Mouse (Mus musculus) macrophage (primary cell): Measurements from ENCODE around the gene Pon3. TPM values are rescaled to one million over a fixed set of nuclear protein-coding genes. Genes with fewer than 3 reads are reported as not detected.
"Not testable (repeated sequence)": the region's sequence is repeated elsewhere in the genome, so short reads cannot be mapped to it uniquely, and the experiment has no call there.

Experiments
- H3K27ac ChIP-seq: fragments of 350-480 bp; formaldehyde crosslinking; 2 replicates; pipeline ENCODE4 v1.9.0; 2021
- H3K36me3 ChIP-seq: fragments of 350-480 bp; formaldehyde crosslinking; 2 replicates; pipeline ENCODE4 v1.9.0; 2021; ENCODE audit errors: inconsistent target
- H3K4me3 ChIP-seq: fragments of 350-480 bp; formaldehyde crosslinking; 2 replicates; pipeline ENCODE4 v1.9.0; 2021; ENCODE audit errors: inconsistent target
- H3K79me2 ChIP-seq: fragments of 350-480 bp; formaldehyde crosslinking; 2 replicates; pipeline ENCODE4 v1.9.0; 2021; ENCODE audit errors: inconsistent target
- WGBS: methylation state at CpG from one replicate; pipeline ENCODE4 v1.1.7; 2026; ENCODE audit warnings: inconsistent platforms; ENCODE audit not compliant: missing documents; 5-methylcytosine and 5-hydroxymethylcytosine counted together
- polyA plus RNA-seq: library from polyadenylated mRNA; stranded (reverse); fragments of 250-400 nt; gene quantifications from 3 replicates; pipeline ENCODE4 v1.2.4, GENCODE M21; 2018; ENCODE audit warnings: inconsistent platforms

Pon3 gene
- polyA plus RNA-seq, 1 experiment from 2014 or later: 62.3 TPM

- H3K27ac ChIP-seq: no peak overlapping the region
- 91% methylated on average over 4 of the region's 4 CpGs for WGBS
- peaks cover 16% of the 10 kb centered on the region; the same call in 1 of the 2 replicates for H3K36me3 ChIP-seq
- H3K4me3 ChIP-seq: no peak overlapping the region
- no peaks in the 10 kb centered on the region for H3K79me2 ChIP-seq
Observed at GRCm38 (mm10) chr6:5232022-5232421, 24.1 kb downstream of the Pon3 start.

GRCm38 (mm10) chr6:5230261-5230660 is 25.8 kb downstream of the Pon3 start:
- Histone ChIP-seq H3K79me2 (no peaks in the 10 kb centered on the region), H3K4me3 (no peak overlapping the region), H3K27ac (no peak overlapping the region), H3K36me3 (0 out of 2 replicates have a peak, but pooled peaks cover 11% of the 10 kb centered on the region)
- 87% methylated on average over 5 of the region's 5 CpGs for WGBS

GRCm38 (mm10) chr6:5223551-5223950 is 32.5 kb downstream of the Pon3 start:
- not testable (repeated sequence) for H3K79me2 ChIP-seq, H3K4me3 ChIP-seq, H3K27ac ChIP-seq
- 0 out of 2 replicates have a peak, but pooled peaks cover 10% of the 10 kb centered on the region for H3K36me3 ChIP-seq
- WGBS: 100% methylated on average over 2 of the region's 2 CpGs

- WGBS: 100% methylated on average over 3 of the region's 3 CpGs
- Histone ChIP-seq H3K4me3 (no peak overlapping the region), H3K27ac (no peak overlapping the region), H3K36me3 (0 out of 2 replicates have a peak, but pooled peaks cover 10% of the 10 kb centered on the region), H3K79me2 (no peaks in the 10 kb centered on the region)
Observed at GRCm38 (mm10) chr6:5222080-5222479, 34.0 kb downstream of the Pon3 start.

GRCm38 (mm10) chr6:5218190-5218589 is 37.9 kb downstream of the Pon3 start:
- 93% methylated on average over 4 of the region's 4 CpGs for WGBS
- H3K27ac ChIP-seq: no peak overlapping the region

GRCm38 (mm10) chr6:5207817-5208216 is 48.3 kb downstream of the Pon3 start:
- no peaks in the 10 kb centered on the region for H3K36me3 ChIP-seq
- H3K27ac ChIP-seq: no peak overlapping the region
- no peaks in the 10 kb centered on the region for H3K79me2 ChIP-seq
- WGBS: 100% methylated on average over 2 of the region's 2 CpGs
- H3K4me3 ChIP-seq: no peak overlapping the region

More at GRCm38 (mm10) chr6:5218190-5218589, 37.9 kb downstream of the Pon3 start:
- no peaks in the 10 kb centered on the region for H3K79me2 ChIP-seq
- H3K36me3 ChIP-seq: 0 out of 2 replicates have a peak, but pooled peaks cover 10% of the 10 kb centered on the region
- H3K4me3 ChIP-seq: no peak overlapping the region

- no peak overlapping the region for H3K27ac ChIP-seq
Observed at GRCm38 (mm10) chr6:5199916-5200315, 56.2 kb downstream of the Pon3 start.

GRCm38 (mm10) chr6:5199376-5199905 is 56.6 kb downstream of the Pon3 start:
- 91% methylated on average over 8 of the region's 8 CpGs for WGBS
- no peak overlapping the region for H3K27ac ChIP-seq

More at GRCm38 (mm10) chr6:5199916-5200315, 56.2 kb downstream of the Pon3 start:
- no peaks in the 10 kb centered on the region for H3K79me2 ChIP-seq
- 42% methylated on average over 3 of the region's 3 CpGs for WGBS
- H3K36me3 ChIP-seq: no peaks in the 10 kb centered on the region
- no peak overlapping the region for H3K4me3 ChIP-seq

GRCm38 (mm10) chr6:5198590-5198989 is 57.5 kb downstream of the Pon3 start:
- Histone ChIP-seq H3K4me3 (no peak overlapping the region), H3K79me2 (no peaks in the 10 kb centered on the region), H3K27ac (no peak overlapping the region), H3K36me3 (no peaks in the 10 kb centered on the region)
- 89% methylated on average over 5 of the region's 5 CpGs for WGBS

More at GRCm38 (mm10) chr6:5199376-5199905, 56.6 kb downstream of the Pon3 start:
- no peaks in the 10 kb centered on the region for H3K79me2 ChIP-seq
- no peaks in the 10 kb centered on the region for H3K36me3 ChIP-seq
- no peak overlapping the region for H3K4me3 ChIP-seq

- 94% methylated on average over 5 of the region's 5 CpGs for WGBS
- Histone ChIP-seq H3K79me2 (no peaks in the 10 kb centered on the region), H3K36me3 (no peaks in the 10 kb centered on the region), H3K4me3 (no peak within 1 kb of the TSS), H3K27ac (no peak within 1 kb of the TSS)
Observed at GRCm38 (mm10) chr6:5193693-5194092, 62.4 kb downstream of the Pon3 start, which contains the start of gene Pon1. TSS of gene Pon1 (minus strand) at chr6:5193946.

GRCm38 (mm10) chr6:5190761-5191160 is 65.3 kb downstream of the Pon3 start:
- 97% methylated on average over 4 of the region's 4 CpGs for WGBS
- no peaks in the 10 kb centered on the region for H3K79me2 ChIP-seq
- H3K27ac ChIP-seq: no peak overlapping the region
- H3K36me3 ChIP-seq: no peaks in the 10 kb centered on the region
- H3K4me3 ChIP-seq: no peak overlapping the region

- WGBS: 81% methylated on average over 4 of the region's 4 CpGs
- Histone ChIP-seq H3K4me3 (no peak overlapping the region), H3K27ac (no peak overlapping the region)
Observed at GRCm38 (mm10) chr6:5189507-5189906, 66.6 kb downstream of the Pon3 start.

GRCm38 (mm10) chr6:5188938-5189337 is 67.1 kb downstream of the Pon3 start:
- Histone ChIP-seq H3K27ac (no peak overlapping the region), H3K4me3 (no peak overlapping the region), H3K36me3 (no peaks in the 10 kb centered on the region), H3K79me2 (no peaks in the 10 kb centered on the region)
- 94% methylated on average over 5 of the region's 6 CpGs for WGBS

More at GRCm38 (mm10) chr6:5189507-5189906, 66.6 kb downstream of the Pon3 start:
- H3K79me2 ChIP-seq: no peaks in the 10 kb centered on the region
- no peaks in the 10 kb centered on the region for H3K36me3 ChIP-seq

GRCm38 (mm10) chr6:5188036-5188435 is 68.0 kb downstream of the Pon3 start:
- 88% methylated on average over 5 of the region's 5 CpGs for WGBS

GRCm38 (mm10) chr6:5187586-5187985 is 68.5 kb downstream of the Pon3 start:
- WGBS: 91% methylated on average over 6 of the region's 6 CpGs
- Histone ChIP-seq H3K79me2 (no peaks in the 10 kb centered on the region), H3K27ac (no peak overlapping the region), H3K36me3 (no peaks in the 10 kb centered on the region), H3K4me3 (no peak overlapping the region)

More at GRCm38 (mm10) chr6:5188036-5188435, 68.0 kb downstream of the Pon3 start:
- H3K36me3 ChIP-seq: no peaks in the 10 kb centered on the region
- H3K27ac ChIP-seq: no peak overlapping the region
- H3K79me2 ChIP-seq: no peaks in the 10 kb centered on the region
- H3K4me3 ChIP-seq: no peak overlapping the region
